Mouse (Mus musculus) c-Kit-positive CD71-positive TER-119-negative erythroid progenitor cells, embryonic 14.5 days (primary cell): ENCODE results near the gene Neurod6.

Experiments
- DNase-seq: peaks from one replicate; pipeline ENCODE4 v3.0.0-alpha.2; 2013; ENCODE audit warnings: low read depth

Neurod6 gene

DNA sequence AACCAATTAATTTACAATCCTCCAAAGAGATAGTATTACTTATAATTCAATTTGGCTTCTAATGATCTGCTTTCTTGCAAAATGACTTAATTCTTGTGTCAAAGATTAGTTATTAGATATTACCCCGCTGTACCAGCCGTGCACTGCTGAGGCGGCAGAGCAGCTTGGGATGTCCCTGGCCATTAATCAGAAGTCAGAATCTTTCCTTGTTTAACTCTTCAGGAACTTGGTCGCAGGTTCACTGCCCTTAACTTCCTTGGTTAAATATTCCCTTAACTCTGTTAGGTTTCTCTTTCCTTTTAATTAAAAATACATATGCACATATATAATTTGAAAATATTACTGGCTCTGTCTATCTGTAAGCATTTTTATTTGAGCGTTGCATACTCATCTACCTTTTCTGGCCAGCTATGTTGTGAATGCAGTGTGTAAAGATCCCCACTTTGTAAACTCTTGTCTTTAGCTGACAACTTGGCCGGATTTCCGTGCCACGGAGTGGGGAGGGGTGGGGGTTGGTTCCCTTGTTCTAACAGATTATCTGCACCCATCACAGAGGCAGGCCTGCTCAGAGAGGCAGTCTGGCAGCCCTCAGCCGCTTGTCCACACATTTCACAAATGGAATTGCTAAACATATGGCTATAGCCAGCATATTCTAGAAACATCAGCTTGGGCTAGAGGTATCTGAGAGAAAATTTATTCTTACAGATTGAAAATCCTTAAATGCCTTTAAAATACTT is 34.1 kb downstream of the Neurod6 start:
- DNase-seq = no peak

DNA sequence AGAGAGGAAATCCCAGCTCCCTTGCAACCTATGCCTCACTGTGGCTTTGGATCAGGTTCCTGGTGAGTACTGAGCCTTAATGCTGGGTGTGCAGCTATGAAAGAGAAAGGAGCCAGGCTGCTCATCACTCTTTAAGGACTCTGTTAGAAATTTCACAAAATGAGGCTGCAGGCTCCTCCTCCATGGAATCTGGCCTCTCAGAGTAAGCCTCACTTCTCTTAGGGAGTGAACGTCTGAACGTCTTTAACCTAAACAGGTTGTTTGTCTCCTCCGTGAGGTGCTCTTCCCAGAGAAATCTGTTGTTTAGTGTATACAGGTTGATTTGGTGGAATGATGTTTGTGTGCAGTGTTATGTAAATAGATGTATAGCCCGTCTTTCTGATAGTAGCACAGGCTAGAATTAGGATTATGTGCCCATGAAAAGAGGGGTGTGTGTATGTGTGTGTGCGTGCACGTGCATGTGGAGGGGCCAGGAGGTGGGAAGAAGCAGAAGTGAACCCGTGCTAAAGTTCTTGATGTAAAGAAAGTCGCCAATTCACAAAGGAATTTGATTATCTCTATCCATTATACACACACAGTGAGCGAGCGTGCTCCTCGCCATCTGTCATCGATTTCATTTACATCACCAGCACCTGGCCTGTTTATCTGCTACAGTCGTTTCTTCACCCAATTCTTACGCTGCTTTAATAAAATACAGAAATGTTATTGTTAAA is 34.8 kb downstream of the Neurod6 start:
- no peak for DNase-seq

DNA sequence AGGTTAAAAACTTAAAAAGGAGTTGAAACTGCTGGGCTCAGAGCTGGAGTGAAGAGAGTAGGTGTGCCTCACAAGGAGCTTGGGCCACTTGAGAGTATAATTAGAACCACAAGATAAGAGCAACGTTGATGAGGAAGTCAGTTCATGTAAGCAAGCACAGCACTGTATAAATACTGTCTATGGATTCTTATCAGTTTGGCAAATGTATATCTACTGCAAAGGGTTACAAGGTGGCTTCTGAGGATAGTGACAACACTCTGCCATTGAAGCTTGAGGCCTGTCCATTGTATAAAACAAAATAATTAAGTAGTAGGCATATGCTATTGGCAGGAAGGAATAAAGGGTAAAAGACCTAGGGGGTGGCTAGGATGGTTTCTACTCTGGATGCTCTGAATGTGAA is 46.4 kb downstream of the Neurod6 start:
- no peak for DNase-seq
